Comparison of ENCODE assay signal across 9 mouse cellular contexts in genomic region chr15:77359084-77359483, GRCm38 (mm10). TPM values are rescaled to one million over a fixed set of nuclear protein-coding genes. Genes with fewer than 3 reads are reported as not detected.
DNase-seq lines count a peak whose midpoint lies in the region; ATAC-seq lines count a peak whose summit lies in the region.
"Had no signal": no experiment of that assay in that cellular context is flagged by ENCODE, and none has a peak within 500 bp of the region (broad histone marks: within the 10 kb centered on the region; RNA-seq: fewer than 3 reads in every experiment).

No protein-coding gene starts in this region.

- WGBS in heart, embryonic 15.5 days, result 30% methylated on average over 6 of the region's 6 CpGs
- 11% methylated on average over 6 of the region's 6 CpGs for WGBS in hindbrain, embryonic 14.5 days
- 12% methylated on average over 6 of the region's 6 CpGs for WGBS in midbrain, embryonic 15.5 days

- H3K27ac ChIP-seq in heart, embryonic 15.5 days, result 0 out of 2 replicates have a peak overlapping the region, but pooled peaks have one; percentile 50
- peak overlapping the region; percentile 43; the same call in 1 of the 2 replicates for H3K27ac ChIP-seq in brown adipose tissue, adult 24 weeks (replicated peaks; ENCODE audit: low read depth, low read length)
- H3K27ac ChIP-seq in hindbrain, embryonic 14.5 days, result peak overlapping the region; percentile 81
- peak overlapping the region; percentile 76 for H3K27ac ChIP-seq in midbrain, embryonic 15.5 days

- intact Hi-C loops in heart, postnatal 10 days (cut with DNase I), result loop anchor here (5.0 kb wide), 1 partner anchor 207 kb away; no protein-coding TSS in a partner anchor

- H3K4me3 ChIP-seq in heart, embryonic 15.5 days, result peak overlapping the region; percentile 36
- peak overlapping the region; percentile 36 for H3K4me3 ChIP-seq in brown adipose tissue, adult 24 weeks (ENCODE audit: insufficient read depth, low read depth, low read length)
- H3K4me3 ChIP-seq in hindbrain, embryonic 14.5 days (replicated peaks; ENCODE audit: low read length), result peak overlapping the region; percentile 13
- H3K4me3 ChIP-seq in midbrain, embryonic 15.5 days, result peak overlapping the region; percentile 29

- no peak overlapping the region for H3K9ac ChIP-seq in heart, embryonic 15.5 days
- H3K9ac ChIP-seq in hindbrain, embryonic 14.5 days, result peak overlapping the region; percentile 53
- H3K9ac ChIP-seq in midbrain, embryonic 15.5 days, result peak overlapping the region; percentile 57

- peaks cover 40% of the 10 kb centered on the region for H3K4me1 ChIP-seq in heart, embryonic 15.5 days (replicated peaks)
- peaks cover 7% of the 10 kb centered on the region for H3K4me1 ChIP-seq in brown adipose tissue, adult 24 weeks (ENCODE audit: control insufficient read depth, insufficient read depth, insufficient read length, low read length)
- peaks cover 42% of the 10 kb centered on the region for H3K4me1 ChIP-seq in hindbrain, embryonic 14.5 days (replicated peaks; ENCODE audit: control insufficient read depth, insufficient read depth, low read length)
- H3K4me1 ChIP-seq in midbrain, embryonic 15.5 days, result peaks cover 61% of the 10 kb centered on the region

- H3K9me3 ChIP-seq in heart, embryonic 15.5 days (replicated peaks), result no peaks in the 10 kb centered on the region
- H3K9me3 ChIP-seq in hindbrain, embryonic 14.5 days (ENCODE audit: control insufficient read depth, low read length), result no peaks in the 10 kb centered on the region
- no peaks in the 10 kb centered on the region for H3K9me3 ChIP-seq in midbrain, embryonic 15.5 days

- no peaks in the 10 kb centered on the region for H3K36me3 ChIP-seq in heart, embryonic 15.5 days
- H3K36me3 ChIP-seq in hindbrain, embryonic 14.5 days (replicated peaks; ENCODE audit: control insufficient read depth, insufficient read depth), result no peaks in the 10 kb centered on the region
- H3K36me3 ChIP-seq in midbrain, embryonic 15.5 days (replicated peaks), result no peaks in the 10 kb centered on the region

- ATAC-seq in heart, embryonic 15.5 days (replicated peaks; ENCODE audit: insufficient number of reproducible peaks, insufficient read depth, low FRiP score, low read depth), result no peak
- ATAC-seq in hindbrain, embryonic 14.5 days (ENCODE audit: low FRiP score), result peak; percentile 38
- ATAC-seq in midbrain, embryonic 15.5 days (replicated peaks), result peak; percentile 25

- peak overlapping the region; percentile 63 for H3K4me2 ChIP-seq in heart, embryonic 15.5 days
- peak overlapping the region; percentile 48 for H3K4me2 ChIP-seq in hindbrain, embryonic 14.5 days (replicated peaks)
- peak overlapping the region; percentile 56 for H3K4me2 ChIP-seq in midbrain, embryonic 15.5 days

- no peak for DNase-seq in heart, postnatal 10 days
- DNase-seq in hindbrain, embryonic 14.5 days (ENCODE audit: low spot score), result no peak
- DNase-seq in thymus, postnatal 25 days, result no peak
- DNase-seq in left cerebral cortex, adult 11 months (ENCODE audit: low spot score), result no peak
- no peak for DNase-seq in ovary, postnatal 36 days (ENCODE audit: low spot score)

- H3K27me3 ChIP-seq in heart, embryonic 15.5 days, result no peaks in the 10 kb centered on the region
- H3K27me3 ChIP-seq in hindbrain, embryonic 14.5 days (ENCODE audit: control insufficient read depth, insufficient read depth, low read length), result no peaks in the 10 kb centered on the region
- no peaks in the 10 kb centered on the region for H3K27me3 ChIP-seq in midbrain, embryonic 15.5 days (replicated peaks)

RNA-seq across cellular contexts. Expression of gene Apol7a, which starts 39.8 kb away (rescaled TPM):
- polyA plus RNA-seq in heart, embryonic 15.5 days (2015; fragmentation: Nextera tagmentation; extraction: Ambion mirVana), result 0.14 and 0.15 TPM in 2 replicates
- total RNA-seq in heart, postnatal 10 days (2021), result under 1 TPM; 0.17 to 0.34 TPM
- polyA plus RNA-seq in brown adipose tissue, adult 24 weeks (2012; ENCODE audit: insufficient read depth, insufficient read length, missing spikeins), result not detected in 2 replicates
- not detected in 2 replicates for polyA plus RNA-seq in hindbrain, embryonic 14.5 days (2014; fragmentation: Nextera tagmentation; extraction: Ambion mirVana)
- polyA plus RNA-seq in midbrain, embryonic 15.5 days (2015; fragmentation: Nextera tagmentation; extraction: Ambion mirVana), result not detected in 2 replicates
- total RNA-seq: megakaryocyte, adult 5-6 weeks had no signal

RNA-seq across cellular contexts. Expression of gene Apol9a, which starts 51.9 kb away (rescaled TPM):
- polyA plus RNA-seq in heart, embryonic 15.5 days (2015; fragmentation: Nextera tagmentation; extraction: Ambion mirVana), result 0.53 and 0.79 TPM in 2 replicates
- under 1 TPM in 1 of 2 experiments, not detected in 1; 0.17 TPM for total RNA-seq in heart, postnatal 10 days (2021)
- not detected in 2 replicates for polyA plus RNA-seq in brown adipose tissue, adult 24 weeks (2012; ENCODE audit: insufficient read depth, insufficient read length, missing spikeins)
- 0.26 TPM in 1 of 2 replicates, not detected in the other for polyA plus RNA-seq in hindbrain, embryonic 14.5 days (2014; fragmentation: Nextera tagmentation; extraction: Ambion mirVana)
- 0.14 and 0.15 TPM in 2 replicates for polyA plus RNA-seq in midbrain, embryonic 15.5 days (2015; fragmentation: Nextera tagmentation; extraction: Ambion mirVana)

RNA-seq across cellular contexts. Expression of gene Rbfox2, which starts 52.3 kb away (rescaled TPM):
- polyA plus RNA-seq in heart, embryonic 15.5 days (2015; fragmentation: Nextera tagmentation; extraction: Ambion mirVana), result 54.6 and 61.2 TPM in 2 replicates
- total RNA-seq in heart, postnatal 10 days (2021), result 100 to 1,000 TPM; 134 to 153 TPM
- polyA plus RNA-seq in brown adipose tissue, adult 24 weeks (2012; ENCODE audit: insufficient read depth, insufficient read length, missing spikeins), result 23.6 and 30.5 TPM in 2 replicates
- 154 and 164 TPM in 2 replicates for polyA plus RNA-seq in hindbrain, embryonic 14.5 days (2014; fragmentation: Nextera tagmentation; extraction: Ambion mirVana)
- polyA plus RNA-seq in midbrain, embryonic 15.5 days (2015; fragmentation: Nextera tagmentation; extraction: Ambion mirVana), result 181 and 185 TPM in 2 replicates
